Comparison of ENCODE assay signal across 12 mouse cellular contexts in the genomic region with DNA sequence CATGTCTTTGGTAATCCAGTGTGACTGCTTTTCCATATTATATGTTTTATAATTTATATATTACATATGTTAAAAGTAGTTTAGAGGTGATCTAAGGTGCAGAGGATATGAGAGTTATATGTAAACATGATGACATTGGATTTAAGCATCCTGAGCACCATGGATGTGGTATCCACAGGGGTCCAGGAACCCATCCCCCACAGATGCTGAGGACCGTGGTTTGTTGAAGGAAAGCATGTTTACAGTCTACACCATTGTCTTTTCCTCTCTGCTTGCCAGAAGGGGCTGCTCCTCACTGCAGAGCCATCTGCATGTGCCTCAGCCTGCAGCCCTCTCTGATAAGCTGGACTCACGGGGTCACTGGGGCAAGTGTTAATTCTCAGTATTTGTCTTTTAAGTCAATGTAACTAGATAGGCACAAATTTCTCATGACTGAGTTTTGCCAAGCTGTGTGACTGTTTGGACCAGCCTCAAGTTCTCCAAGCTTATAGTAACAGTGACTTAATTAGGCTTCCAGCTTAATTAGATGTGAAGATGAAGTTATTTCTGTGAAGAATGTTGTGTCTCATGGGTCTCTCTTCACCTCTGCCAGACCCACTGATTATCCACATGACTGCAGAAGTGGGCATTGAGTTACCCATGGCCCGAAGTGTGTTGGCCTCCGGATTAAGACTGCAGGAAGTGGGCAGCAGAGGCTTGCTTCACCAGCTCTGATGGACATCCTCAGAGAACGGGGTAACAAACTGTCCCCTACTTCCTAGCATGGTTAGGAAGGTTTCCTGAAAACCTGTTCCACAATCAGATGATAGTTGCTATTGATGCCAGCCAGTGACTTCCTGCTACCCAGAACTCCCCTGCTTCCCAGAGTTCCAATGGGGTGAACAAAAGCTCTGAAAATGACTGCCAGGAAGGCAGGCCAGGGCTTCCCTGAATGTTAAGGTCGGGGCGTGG. TPM values are rescaled to one million over a fixed set of nuclear protein-coding genes. Genes with fewer than 3 reads are reported as not detected.
DNase-seq lines count a peak whose midpoint lies in the region; ATAC-seq and TF ChIP-seq lines count a peak whose summit lies in the region.
"Had no signal": no experiment of that assay in that cellular context is flagged by ENCODE, and none has a peak within 500 bp of the region (broad histone marks: within the 10 kb centered on the region; RNA-seq: fewer than 3 reads in every experiment).

No protein-coding gene starts in this region.

- H3K4me1 ChIP-seq in heart, adult 2 months (ENCODE audit: control insufficient read depth, insufficient read depth, low read length): peaks cover 22% of the 10 kb centered on the region
- peaks cover 43% of the 10 kb centered on the region for H3K4me1 ChIP-seq in lung, postnatal 0 days (ENCODE audit: insufficient read depth, low read depth, low read length)
- peaks cover 70% of the 10 kb centered on the region for H3K4me1 ChIP-seq in liver, embryonic 12.5 days
- H3K4me1 ChIP-seq in stomach, embryonic 15.5 days: peaks cover 41% of the 10 kb centered on the region

- 56% methylated on average over 7 of the region's 7 CpGs for WGBS in heart, adult 2 months
- WGBS in lung, postnatal 0 days: 52% methylated on average over 7 of the region's 7 CpGs
- WGBS in liver, embryonic 12.5 days (ENCODE audit: insufficient replicate concordance): 36% methylated on average over 7 of the region's 7 CpGs
- 54% methylated on average over 7 of the region's 7 CpGs for WGBS in stomach, embryonic 15.5 days

- DNase-seq in heart, adult 2 months: no peak
- DNase-seq in heart, postnatal 10 days: no peak
- DNase-seq in lung, postnatal 0 days (ENCODE audit: low spot score): no peak
- no peak for DNase-seq in lung, postnatal 10 days
- no peak for DNase-seq in spleen, postnatal 14 days (ENCODE audit: low spot score in 2 of 2)
- DNase-seq in spleen, postnatal 4 days (ENCODE audit: low spot score in 2 of 2): no peak
- DNase-seq: cerebellum, adult 18-20 months; right cerebral cortex, postnatal 14 days; thymus, adult 18-20 months had no signal

- no peak for TF ChIP-seq EP300 in heart, adult 2 months (IDR thresholded peaks at IDR 0.05; ENCODE audit: insufficient read depth, low read depth, low read length)
- no peak for TF ChIP-seq EP300 in lung, postnatal 0 days (IDR thresholded peaks at IDR 0.05)

- H3K27ac ChIP-seq in heart, adult 2 months: peak overlapping the region; percentile 44
- peak overlapping the region; percentile 33; the same call in 1 of the 2 replicates for H3K27ac ChIP-seq in lung, postnatal 0 days (ENCODE audit: low read length)
- H3K27ac ChIP-seq in liver, embryonic 12.5 days: peak overlapping the region; percentile 55
- peak overlapping the region; percentile 8; the same call in 1 of the 2 replicates for H3K27ac ChIP-seq in stomach, embryonic 15.5 days

- H3K27me3 ChIP-seq in heart, adult 2 months (ENCODE audit: control insufficient read depth, insufficient read depth, low read length): no peaks in the 10 kb centered on the region
- H3K27me3 ChIP-seq in lung, postnatal 0 days (replicated peaks; ENCODE audit: insufficient read depth, low read length): no peaks in the 10 kb centered on the region
- H3K27me3 ChIP-seq in liver, embryonic 12.5 days (replicated peaks): no peaks in the 10 kb centered on the region
- H3K27me3 ChIP-seq in stomach, embryonic 15.5 days (replicated peaks): no peaks in the 10 kb centered on the region
- H3K27me3 ChIP-seq: CH12.LX had no signal

- no peak overlapping the region for H3K4me2 ChIP-seq in lung, postnatal 0 days (replicated peaks; ENCODE audit: low read depth, low read length)
- no peak overlapping the region for H3K4me2 ChIP-seq in liver, embryonic 12.5 days
- no peak overlapping the region for H3K4me2 ChIP-seq in stomach, embryonic 15.5 days

- TF ChIP-seq CTCF in heart, adult 2 months (IDR thresholded peaks at IDR 0.05): no peak
- TF ChIP-seq CTCF in lung, postnatal 0 days (IDR thresholded peaks at IDR 0.05): no peak

- intact Hi-C loops in heart, adult 2 months (cut with DNase I): no loop called here
- intact Hi-C loops in heart, postnatal 10 days (cut with DNase I): no loop called here

- no peak overlapping the region for H3K4me3 ChIP-seq in heart, adult 2 months
- H3K4me3 ChIP-seq in lung, postnatal 0 days (ENCODE audit: low read depth, low read length): no peak overlapping the region
- no peak overlapping the region for H3K4me3 ChIP-seq in liver, embryonic 12.5 days
- H3K4me3 ChIP-seq in stomach, embryonic 15.5 days (replicated peaks): no peak overlapping the region

- TF ChIP-seq POLR2A in heart, adult 2 months (IDR thresholded peaks at IDR 0.05; ENCODE audit: insufficient read depth, low read depth, low read length): no peak

- H3K9ac ChIP-seq in heart, adult 2 months (ENCODE audit: low read depth, low read length): no peak overlapping the region
- no peak overlapping the region for H3K9ac ChIP-seq in lung, postnatal 0 days (replicated peaks; ENCODE audit: low read depth)
- H3K9ac ChIP-seq in liver, embryonic 12.5 days: no peak overlapping the region
- H3K9ac ChIP-seq in stomach, embryonic 15.5 days: no peak overlapping the region

- no peak for ATAC-seq in lung, postnatal 0 days
- ATAC-seq in liver, embryonic 12.5 days: 0 out of 2 replicates have a peak, but pooled peaks have one; percentile 19
- ATAC-seq in stomach, embryonic 15.5 days (ENCODE audit: insufficient read depth, low FRiP score, low read depth): no peak

- H3K36me3 ChIP-seq in heart, adult 2 months (ENCODE audit: control insufficient read depth, insufficient read depth, low read length): peaks cover 5% of the 10 kb centered on the region
- no peaks in the 10 kb centered on the region for H3K36me3 ChIP-seq in lung, postnatal 0 days (ENCODE audit: insufficient read depth, low read length)
- no peaks in the 10 kb centered on the region for H3K36me3 ChIP-seq in liver, embryonic 12.5 days
- H3K36me3 ChIP-seq in stomach, embryonic 15.5 days: no peaks in the 10 kb centered on the region

- no peaks in the 10 kb centered on the region for H3K9me3 ChIP-seq in lung, postnatal 0 days (ENCODE audit: low read length)
- no peaks in the 10 kb centered on the region for H3K9me3 ChIP-seq in liver, embryonic 12.5 days (replicated peaks)
- no peaks in the 10 kb centered on the region for H3K9me3 ChIP-seq in stomach, embryonic 15.5 days

- H3K79me2 ChIP-seq in heart, adult 2 months (replicated peaks; ENCODE audit: control insufficient read depth, insufficient read depth, low read length): no peaks in the 10 kb centered on the region

RNA-seq across cellular contexts. Expression of a gene that starts 14.0 kb away (rescaled TPM):
- 10 to 100 TPM; 17.4 to 19.2 TPM for total RNA-seq in heart, adult 2 months (2021)
- 33.7 and 51.9 TPM in 2 replicates for polyA plus RNA-seq in heart, adult 2 months (2012; rRNA removed)
- 10 to 100 TPM; 24.3 to 26.9 TPM for total RNA-seq in heart, postnatal 10 days (2021)
- 30.8 and 34.2 TPM in 2 replicates for polyA plus RNA-seq in lung, postnatal 0 days (2015; fragmentation: Nextera tagmentation; extraction: Ambion mirVana)
- polyA plus RNA-seq in liver, embryonic 12.5 days (2016; fragmentation: Nextera tagmentation; extraction: Ambion mirVana): 6.5 and 6.9 TPM in 2 replicates
- 12.4 and 14.2 TPM in 2 replicates for polyA plus RNA-seq in stomach, embryonic 15.5 days (2015; fragmentation: Nextera tagmentation; extraction: Ambion mirVana)

RNA-seq across cellular contexts. Expression of a gene that starts 41.2 kb away (rescaled TPM):
- total RNA-seq in heart, adult 2 months (2021): 10 to 100 TPM; 48.1 to 49.9 TPM
- 42.4 and 75.5 TPM in 2 replicates for polyA plus RNA-seq in heart, adult 2 months (2012; rRNA removed)
- total RNA-seq in heart, postnatal 10 days (2021): 10 to 100 TPM; 78.2 to 80.3 TPM
- 156 and 163 TPM in 2 replicates for polyA plus RNA-seq in lung, postnatal 0 days (2015; fragmentation: Nextera tagmentation; extraction: Ambion mirVana)
- 213 and 222 TPM in 2 replicates for polyA plus RNA-seq in liver, embryonic 12.5 days (2016; fragmentation: Nextera tagmentation; extraction: Ambion mirVana)
- 254 and 273 TPM in 2 replicates for polyA plus RNA-seq in stomach, embryonic 15.5 days (2015; fragmentation: Nextera tagmentation; extraction: Ambion mirVana)
